9 mouse cellular contexts compared by ENCODE assay signal in genomic region chr19:6858031-6858430, GRCm38 (mm10). TPM values are rescaled to one million over a fixed set of nuclear protein-coding genes. Genes with fewer than 3 reads are reported as not detected.
A peak's percentile ranks its signal among the peaks of the same experiment; 100 is the strongest.
DNase-seq lines count a peak whose midpoint lies in the region; ATAC-seq and TF ChIP-seq lines count a peak whose summit lies in the region.
"Had no signal": no experiment of that assay in that cellular context is flagged by ENCODE, and none has a peak within 500 bp of the region (broad histone marks: within the 10 kb centered on the region; RNA-seq: fewer than 3 reads in every experiment).

TSS of gene Ccdc88b (minus strand) at chr19:6858211.

- H3K4me3 ChIP-seq in liver, adult 2 months (ENCODE audit: insufficient read depth, low read depth, low read length): peak within 1 kb of the TSS; percentile 59
- 0 out of 2 replicates have a peak within 1 kb of the TSS, but pooled peaks have one; percentile 10 for H3K4me3 ChIP-seq in brown adipose tissue, adult 24 weeks (ENCODE audit: insufficient read depth, low read depth, low read length)
- H3K4me3 ChIP-seq in hindbrain, embryonic 13.5 days: no peak within 1 kb of the TSS

- TF ChIP-seq CTCF in liver, adult 2 months (IDR thresholded peaks at IDR 0.05; ENCODE audit: low read depth, low read length): no peak

- WGBS in liver, adult 2 months: 82% methylated on average over 7 of the region's 7 CpGs
- WGBS in hindbrain, embryonic 13.5 days: 72% methylated on average over 7 of the region's 7 CpGs

- H3K79me2 ChIP-seq in liver, adult 2 months (ENCODE audit: control insufficient read depth, insufficient read depth, low read length): no peaks in the 10 kb centered on the region

- H3K9ac ChIP-seq in liver, adult 2 months (ENCODE audit: low read depth, low read length): peak within 1 kb of the TSS; percentile 34; the same call in 1 of the 2 replicates
- H3K9ac ChIP-seq in hindbrain, embryonic 13.5 days: no peak within 1 kb of the TSS
- H3K9ac ChIP-seq: lung, embryonic 14.5 days had no signal

- no peak within 1 kb of the TSS for H3K4me2 ChIP-seq in hindbrain, embryonic 13.5 days
- H3K4me2 ChIP-seq: lung, embryonic 14.5 days had no signal

- ATAC-seq in hindbrain, embryonic 13.5 days (ENCODE audit: low FRiP score): no peak

- no peaks in the 10 kb centered on the region for H3K9me3 ChIP-seq in hindbrain, embryonic 13.5 days

- DNase-seq in liver, adult 2 months (ENCODE audit: extremely low read depth, low read depth, low spot score): no peak
- no peak for DNase-seq in liver
- DNase-seq in lung, postnatal 4 days: peak; percentile 63 to 77
- DNase-seq in thymus, postnatal 0 days (ENCODE audit: low spot score): peak; percentile 91
- no peak for DNase-seq in embryo, embryonic 10.5 days (ENCODE audit: low spot score)
- no peak for DNase-seq in gastrocnemius, adult 8-10 months (ENCODE audit: low spot score in 2 of 2)
- DNase-seq: lung, embryonic 14.5 days had no signal

- no peaks in the 10 kb centered on the region for H3K27me3 ChIP-seq in liver, adult 2 months (ENCODE audit: control insufficient read depth, insufficient read depth, low read length)
- H3K27me3 ChIP-seq in hindbrain, embryonic 13.5 days: peaks cover 28% of the 10 kb centered on the region

- peaks cover 3% of the 10 kb centered on the region; the same call in 1 of the 2 replicates for H3K4me1 ChIP-seq in liver, adult 2 months (ENCODE audit: control insufficient read depth, insufficient read depth, low read length)
- H3K4me1 ChIP-seq in brown adipose tissue, adult 24 weeks (ENCODE audit: control insufficient read depth, insufficient read depth, insufficient read length, low read length): peaks cover 3% of the 10 kb centered on the region; the same call in 1 of the 2 replicates
- H3K4me1 ChIP-seq in hindbrain, embryonic 13.5 days (replicated peaks): peaks cover 23% of the 10 kb centered on the region

- no peak for TF ChIP-seq POLR2A in liver, adult 2 months (IDR thresholded peaks at IDR 0.05; ENCODE audit: extremely low read depth, insufficient read depth, low read length)

- H3K36me3 ChIP-seq in liver, adult 2 months (ENCODE audit: control insufficient read depth, insufficient read depth, low read length): no peaks in the 10 kb centered on the region
- H3K36me3 ChIP-seq in hindbrain, embryonic 13.5 days: no peaks in the 10 kb centered on the region

- H3K27ac ChIP-seq in liver, adult 2 months (replicated peaks; ENCODE audit: insufficient read depth, low read depth, low read length): no peak within 1 kb of the TSS
- H3K27ac ChIP-seq in brown adipose tissue, adult 24 weeks (replicated peaks; ENCODE audit: low read depth, low read length): 0 out of 2 replicates have a peak within 1 kb of the TSS, but pooled peaks have one; percentile 38
- H3K27ac ChIP-seq in hindbrain, embryonic 13.5 days: no peak within 1 kb of the TSS

RNA-seq across cellular contexts. Expression of gene Ccdc88b, which starts in this region (rescaled TPM):
- total RNA-seq in liver, adult 2 months (2014; rRNA removed): 0.60 and 1.4 TPM in 2 replicates
- polyA plus RNA-seq in liver, adult 2 months (2012; rRNA removed): 1.9 TPM in 2 replicates
- 1.9 and 2.3 TPM in 2 replicates for polyA plus RNA-seq in brown adipose tissue, adult 24 weeks (2012; ENCODE audit: insufficient read depth, insufficient read length, missing spikeins)
- polyA plus RNA-seq in thymus, postnatal 0 days (2015; fragmentation: Nextera tagmentation; extraction: Ambion mirVana): 18.8 and 23.0 TPM in 2 replicates
- total RNA-seq in gastrocnemius, adult 8-10 months (2022): under 1 TPM; 0.29 to 0.70 (median 0.46) TPM
- 1.0 and 1.1 TPM in 2 replicates for polyA plus RNA-seq in hindbrain, embryonic 13.5 days (2015; fragmentation: Nextera tagmentation; extraction: Ambion mirVana)

Comparison
In these comparisons a context has a peak if more than half of its experiments do, and no peak if none do; other contexts are left out.
1. DNase-seq: peak in lung, postnatal 4 days (2 of 2) and thymus, postnatal 0 days (single experiment); none in liver, adult 2 months (single experiment), liver (single experiment), embryo, embryonic 10.5 days (single experiment) and gastrocnemius, adult 8-10 months (0 of 2).